Mouse (Mus musculus) CD4-positive, CD25-positive, alpha-beta regulatory T cell, adult 2 months (primary cell): ENCODE data around the gene Tmem238l.

Experiments used
- DNase-seq: peaks from one replicate; pipeline ENCODE4 v3.0.0-alpha.2; 2012; ENCODE audit warnings: low read depth, low spot score

Gene Tmem238l

DNA sequence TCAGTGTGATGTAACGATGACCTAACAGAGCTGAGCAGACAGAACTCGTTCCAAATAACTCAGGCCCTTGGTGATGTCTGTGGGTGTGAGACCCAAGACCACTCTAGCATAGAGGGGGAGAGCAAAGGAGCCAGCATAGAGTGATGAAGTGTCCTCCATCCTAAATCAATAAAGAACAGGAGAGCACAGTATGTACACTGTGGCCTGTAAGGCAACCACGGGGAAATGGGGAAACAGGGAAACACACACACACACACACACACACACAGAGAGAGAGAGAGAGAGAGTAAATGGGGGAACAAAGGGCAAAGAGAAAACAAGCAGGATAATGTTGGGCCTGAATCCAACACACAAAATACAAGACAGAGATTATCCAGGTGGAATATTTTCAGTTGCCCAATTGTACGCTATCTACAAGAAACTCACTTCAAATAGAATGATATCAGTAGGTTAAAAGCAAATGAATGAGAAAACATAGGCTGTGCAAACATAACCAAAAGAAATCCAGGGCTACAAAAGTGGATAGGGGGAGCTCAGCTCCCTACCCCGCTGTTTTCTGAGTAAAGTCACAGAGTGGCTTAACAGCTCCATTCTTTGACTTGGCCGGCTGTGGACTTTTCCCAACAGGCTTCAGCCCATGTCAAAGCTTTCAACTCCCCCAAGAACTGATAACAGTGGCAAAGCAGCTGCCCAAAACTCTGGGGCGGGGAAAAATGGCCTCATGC lies 19.3 kb downstream of the Tmem238l start:
- DNase-seq: no peak

GRCm38 (mm10) chr11:66981336-66982115 lies 25.1 kb downstream of the Tmem238l start:
- no peak for DNase-seq

DNA sequence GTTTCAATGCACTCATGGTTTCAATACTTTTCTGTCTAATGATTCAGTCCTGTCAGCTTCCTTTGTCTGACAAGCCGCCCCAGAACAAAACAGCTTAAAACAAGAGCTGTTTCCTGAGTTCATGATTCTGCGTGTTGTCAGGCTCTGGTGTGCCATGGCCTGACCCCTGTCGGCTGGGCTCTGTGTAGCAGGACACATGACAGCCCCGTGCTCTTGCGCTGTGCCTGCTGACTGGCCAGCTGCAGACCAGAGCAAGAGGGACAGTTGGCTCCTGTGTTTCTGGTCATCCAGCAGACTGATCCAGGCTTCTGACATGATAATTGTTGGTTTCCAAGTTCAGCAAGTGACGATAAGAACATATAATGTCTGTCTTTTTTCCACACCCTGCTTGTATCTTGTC lies 26.4 kb downstream of the Tmem238l start:
- DNase-seq: peak; percentile 58

DNA sequence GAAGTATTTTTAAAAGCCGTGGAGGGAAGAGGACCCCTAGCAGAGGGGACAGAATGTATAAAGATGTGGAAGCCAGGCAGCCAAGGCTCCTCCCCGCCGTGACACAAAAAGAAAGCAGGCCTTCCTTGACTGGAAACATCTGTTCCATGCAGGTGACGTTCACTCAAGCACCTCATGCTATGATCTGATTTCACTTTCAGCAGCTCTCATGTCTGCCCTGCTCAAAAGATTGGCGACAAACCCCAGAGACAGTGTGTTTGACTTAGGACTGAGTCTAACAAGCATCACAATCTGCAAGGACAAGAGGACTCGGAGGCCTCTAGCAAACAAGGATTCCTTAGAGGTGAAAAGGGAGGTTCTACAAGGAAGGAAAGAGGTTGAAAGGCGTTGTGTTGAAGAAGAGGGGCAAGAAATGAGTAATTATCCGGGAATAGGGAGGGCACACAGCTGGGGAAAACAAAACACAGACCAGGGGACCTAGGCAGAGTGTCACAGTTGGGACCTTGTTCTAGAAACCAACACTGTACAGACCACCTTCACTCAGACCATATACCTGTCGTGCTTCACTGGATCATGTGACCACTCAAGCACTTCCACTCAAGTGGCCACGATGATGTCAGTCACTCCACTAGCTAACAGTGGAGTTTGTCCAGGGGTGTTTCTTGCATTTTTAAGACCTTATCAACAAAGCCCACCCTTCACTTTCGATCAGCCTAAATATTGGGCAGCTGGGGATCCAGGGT lies 27.2 kb downstream of the Tmem238l start:
- no peak for DNase-seq

- peak; percentile 85 for DNase-seq
Measured at GRCm38 (mm10) chr11:66984165-66985135, 28.0 kb downstream of the Tmem238l start.

DNA sequence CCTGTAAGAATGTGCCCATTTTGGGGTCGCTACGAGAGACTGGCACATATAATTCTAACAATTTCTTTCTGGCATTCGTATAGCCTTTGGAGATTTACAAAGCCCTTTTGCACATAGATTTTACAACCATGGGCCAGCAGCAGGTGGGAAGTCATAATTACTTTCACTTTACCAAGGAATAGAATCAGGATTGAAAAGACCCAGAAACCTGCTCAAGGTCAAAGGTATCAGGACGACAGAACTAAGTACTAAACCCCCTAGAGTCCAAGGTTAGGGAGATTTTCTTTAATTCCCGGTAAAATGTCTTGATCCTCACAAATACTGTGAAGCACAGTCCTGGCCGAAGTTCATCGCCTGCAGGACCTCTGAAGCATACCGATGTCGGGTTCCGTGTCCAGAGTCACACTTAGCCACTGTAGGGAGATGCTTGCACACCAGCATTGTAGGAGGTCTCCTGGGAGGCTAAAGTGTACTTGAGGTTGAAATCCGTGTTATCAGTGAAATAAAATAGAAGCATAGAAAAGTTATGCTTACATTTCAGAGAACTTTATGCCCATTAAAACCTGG lies 28.8 kb downstream of the Tmem238l start:
- DNase-seq: peak; percentile 15

GRCm38 (mm10) chr11:66992150-66992549 lies 35.7 kb downstream of the Tmem238l start:
- DNase-seq: no peak

GRCm38 (mm10) chr11:66993674-66994073 lies 37.2 kb downstream of the Tmem238l start:
- no peak for DNase-seq

GRCm38 (mm10) chr11:66996446-66996845 lies 40.0 kb downstream of the Tmem238l start:
- DNase-seq: no peak

DNA sequence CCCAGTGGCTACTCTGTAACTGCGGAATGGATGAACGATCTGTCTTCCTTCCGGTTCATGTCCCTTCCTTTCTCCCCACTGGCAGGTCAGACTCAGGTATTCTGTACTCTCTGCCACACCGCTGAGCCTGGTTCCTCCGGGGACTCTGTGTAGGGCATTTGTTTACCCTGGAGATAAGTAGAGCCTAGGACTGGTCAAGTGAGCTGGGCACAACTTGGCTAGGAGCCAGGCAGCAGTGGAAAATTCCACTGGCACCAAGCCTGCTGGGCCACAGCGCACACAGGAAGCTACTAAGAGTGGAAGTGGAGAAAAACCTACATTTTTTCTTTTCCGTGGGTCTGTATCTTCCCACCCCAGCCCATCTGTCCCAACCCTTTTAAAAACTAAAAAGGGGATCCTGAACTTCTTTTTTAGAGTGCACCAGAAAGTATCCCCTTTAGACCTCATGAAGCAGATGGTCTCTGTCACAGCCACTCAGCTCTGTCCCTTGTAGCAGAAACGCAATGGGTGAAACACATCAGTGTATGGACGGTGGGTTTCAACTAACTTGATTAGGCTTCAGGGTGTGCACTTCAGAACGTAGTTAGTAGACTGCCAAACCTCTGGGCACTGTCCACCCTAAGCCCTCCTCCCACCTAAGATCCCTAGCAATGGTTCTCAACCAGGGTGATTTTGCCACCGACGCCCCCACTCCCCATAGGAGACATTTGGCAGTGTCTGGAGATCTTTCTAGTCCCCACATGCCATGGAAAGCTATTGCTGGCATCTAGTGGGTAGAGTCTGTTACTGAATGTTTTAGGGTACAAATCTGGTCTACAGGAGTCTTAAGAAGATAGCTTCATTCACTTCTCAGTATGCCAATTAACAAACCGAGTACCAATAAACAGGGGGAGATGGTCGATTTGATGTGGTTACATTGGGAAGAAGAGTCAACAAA lies 42.3 kb downstream of the Tmem238l start:
- no peak for DNase-seq

DNA sequence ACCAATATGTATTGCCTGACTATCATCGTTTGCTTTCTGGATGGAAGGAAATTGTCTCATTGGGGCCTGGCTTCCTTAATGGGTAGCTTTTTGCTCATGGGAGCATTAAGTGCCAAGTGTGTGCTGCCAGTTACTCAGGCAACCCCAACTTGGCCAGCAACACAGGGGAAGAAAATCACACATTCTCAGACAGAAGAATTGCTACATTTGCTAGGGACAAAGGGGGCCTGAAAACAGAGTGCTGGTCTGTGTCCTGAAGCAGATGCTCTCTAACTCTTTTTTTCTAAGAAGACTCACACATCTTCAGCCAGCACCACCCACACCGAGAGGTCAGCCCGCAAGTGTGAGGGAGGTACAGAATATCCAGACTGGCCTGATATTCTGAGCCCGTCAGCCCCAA lies 44.2 kb downstream of the Tmem238l start:
- no peak for DNase-seq

- DNase-seq: no peak
Measured at GRCm38 (mm10) chr11:67001717-67002116, 45.3 kb downstream of the Tmem238l start.

DNA sequence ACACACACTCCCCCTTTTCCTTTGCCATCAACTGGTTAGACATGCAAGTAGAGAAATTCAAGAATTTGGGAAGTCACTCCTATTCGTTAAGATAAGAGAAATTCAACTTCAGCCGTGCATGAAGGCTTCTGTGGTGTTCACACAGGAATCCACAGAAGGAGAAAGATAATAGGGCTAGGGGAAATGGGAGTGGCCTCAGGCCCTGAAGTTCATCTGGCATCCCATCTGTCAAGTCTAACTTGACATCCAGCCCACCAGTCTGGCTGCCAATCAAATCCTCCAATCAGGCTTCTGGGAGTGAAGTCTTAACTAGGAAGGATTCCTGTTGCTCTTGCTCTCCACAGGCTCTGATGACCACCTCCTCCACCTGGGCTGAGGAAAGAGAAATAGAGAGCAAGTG lies 46.5 kb downstream of the Tmem238l start:
- no peak for DNase-seq

- no peak for DNase-seq
Measured at GRCm38 (mm10) chr11:67007961-67008360, 51.5 kb downstream of the Tmem238l start.

GRCm38 (mm10) chr11:67008528-67008927 lies 52.1 kb downstream of the Tmem238l start:
- no peak for DNase-seq

- peak; percentile 23 for DNase-seq
Measured at GRCm38 (mm10) chr11:67010430-67010829, 54.0 kb downstream of the Tmem238l start.

DNA sequence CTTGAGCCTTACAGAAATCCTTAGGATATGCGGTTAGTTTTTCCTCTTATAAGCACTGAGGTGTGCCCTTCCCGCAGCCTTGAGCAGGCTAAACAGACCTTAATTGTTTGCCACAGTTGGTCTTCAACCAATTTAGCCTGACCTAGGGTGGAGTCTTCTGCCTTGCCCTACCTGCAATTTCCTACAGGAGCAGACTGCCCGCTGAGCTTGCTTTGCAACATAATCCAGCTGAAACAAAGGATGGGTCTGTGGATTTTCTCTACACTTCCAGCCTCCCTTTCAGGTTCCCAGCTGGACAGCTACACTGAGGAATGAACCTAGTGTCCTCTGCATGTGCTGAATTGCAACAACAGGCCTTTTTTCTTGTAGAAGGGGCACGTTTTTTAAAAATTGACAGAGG lies 55.2 kb downstream of the Tmem238l start:
- DNase-seq: no peak
